Mouse (Mus musculus): ENCODE results near the gene Slc35d2. TPM values are rescaled to one million over a fixed set of nuclear protein-coding genes. Genes with fewer than 3 reads are reported as not detected.
A peak's percentile ranks its signal among the peaks of the same experiment; 100 is the strongest.

Gene Slc35d2
- polyA plus RNA-seq, 1 experiment from 2014 or later, result 1.4 TPM

DNA sequence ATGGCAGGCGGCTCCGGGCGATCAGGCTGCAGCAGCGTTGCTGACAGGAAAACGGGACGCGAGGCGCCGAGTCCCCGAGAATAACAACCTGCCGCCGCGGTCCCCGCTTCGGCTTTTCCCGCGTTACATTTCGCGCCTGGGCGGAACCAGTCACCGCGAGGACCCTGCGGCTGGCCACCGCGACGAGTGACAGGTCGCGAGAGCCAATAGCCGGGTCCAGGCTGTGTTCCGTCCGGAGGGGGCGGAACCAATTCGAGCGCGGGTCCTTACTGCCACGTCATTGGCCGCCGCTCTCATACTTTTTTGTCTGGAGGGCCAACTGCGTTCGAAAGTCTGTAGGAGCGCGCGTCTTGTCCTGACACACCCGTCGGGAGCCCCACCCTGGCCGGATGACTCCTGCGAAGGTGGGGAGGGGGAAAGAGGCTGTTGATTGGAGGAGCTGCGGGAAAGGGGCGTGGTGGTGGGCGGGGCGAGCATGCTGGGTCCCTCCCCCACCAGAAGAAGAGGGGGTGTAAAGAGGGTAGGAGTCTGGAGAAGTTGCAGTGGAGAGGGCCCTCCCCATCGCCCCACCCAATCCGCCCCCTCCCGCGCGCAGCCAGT is 24.0 kb upstream of the Slc35d2 start, which contains the start of gene Zfp367:
Gene Zfp367 (minus strand): TSS at position 120 of the 600 bp plus-strand sequence.
- Histone ChIP-seq H3K36me3 (no peaks in the 10 kb centered on the region), H3K27me3 (peaks cover 8% of the 10 kb centered on the region; the same call in 1 of the 2 replicates), H3K4me3 (replicated peaks) (peak within 1 kb of the TSS; percentile 89), H3K9ac (replicated peaks) (peak within 1 kb of the TSS; percentile 78), H3K4me1 (replicated peaks) (peaks cover 18% of the 10 kb centered on the region), H3K27ac (peak within 1 kb of the TSS; percentile 67), H3K4me2 (replicated peaks) (peak within 1 kb of the TSS; percentile 94), H3K9me3 (no peaks in the 10 kb centered on the region)
- peak; percentile 98 for ATAC-seq
- WGBS, result under 1% methylated on average over 53 of the region's 56 CpGs

DNA sequence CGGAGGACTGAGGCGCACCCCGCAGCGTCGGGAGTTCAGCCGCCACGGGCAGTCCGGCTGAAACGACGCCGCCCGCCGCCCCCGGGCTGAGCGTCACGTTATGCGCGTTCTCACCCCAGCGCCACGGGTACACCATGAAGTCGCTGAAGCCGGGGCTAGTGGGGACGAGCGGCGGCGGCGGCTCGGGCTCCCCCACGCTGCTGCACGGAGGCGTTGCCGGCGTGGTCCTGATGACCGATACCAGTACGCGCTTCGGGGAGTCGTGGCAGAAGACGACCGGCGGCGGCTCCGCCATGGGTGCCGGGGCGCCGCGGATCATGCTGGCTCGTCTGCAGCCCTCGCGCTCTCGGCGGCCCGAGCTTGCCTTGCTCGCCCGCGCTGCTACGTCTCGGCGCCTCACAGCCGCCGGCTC is 23.5 kb upstream of the Slc35d2 start:
- peaks cover 18% of the 10 kb centered on the region for H3K4me1 ChIP-seq (replicated peaks)
- under 1% methylated on average over 58 of the region's 61 CpGs for WGBS
- no peaks in the 10 kb centered on the region for H3K36me3 ChIP-seq
- H3K4me3 ChIP-seq (replicated peaks), result peak overlapping the region; percentile 89
- no peaks in the 10 kb centered on the region for H3K9me3 ChIP-seq
- H3K27me3 ChIP-seq, result peaks cover 8% of the 10 kb centered on the region; the same call in 1 of the 2 replicates
- H3K9ac ChIP-seq (replicated peaks), result peak overlapping the region; percentile 78
- peak overlapping the region; percentile 67 for H3K27ac ChIP-seq
- H3K4me2 ChIP-seq (replicated peaks), result peak overlapping the region; percentile 94
- peak; percentile 68 for ATAC-seq

DNA sequence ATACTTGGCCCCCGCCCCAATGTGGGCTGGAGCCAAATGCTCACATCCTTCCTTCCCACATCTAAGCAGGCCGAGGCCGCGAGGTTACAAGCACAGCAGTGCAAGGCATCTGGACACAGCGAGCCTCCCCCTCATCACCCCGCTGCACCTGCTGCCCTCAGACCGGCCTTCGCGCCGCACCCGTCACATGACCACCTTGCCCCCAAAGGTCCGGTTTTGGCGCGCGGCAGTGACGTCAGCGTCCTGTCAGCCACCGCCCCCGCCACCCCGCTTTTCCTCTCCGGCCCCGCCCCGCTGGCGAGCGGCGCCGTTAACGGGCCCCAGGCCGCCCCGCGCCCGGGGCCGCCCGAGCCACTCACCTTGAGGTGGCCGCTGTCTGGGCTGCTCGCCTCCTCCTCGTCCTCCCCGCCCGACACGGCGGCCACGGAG is 23.1 kb upstream of the Slc35d2 start:
- Histone ChIP-seq H3K36me3 (no peaks in the 10 kb centered on the region), H3K4me3 (replicated peaks) (peak overlapping the region; percentile 89), H3K4me1 (replicated peaks) (peaks cover 18% of the 10 kb centered on the region), H3K4me2 (replicated peaks) (peak overlapping the region; percentile 94), H3K27me3 (peaks cover 8% of the 10 kb centered on the region; the same call in 1 of the 2 replicates), H3K27ac (peak overlapping the region; percentile 67), H3K9me3 (no peaks in the 10 kb centered on the region), H3K9ac (replicated peaks) (peak overlapping the region; percentile 78)
- peak; percentile 59 for ATAC-seq
- WGBS, result under 1% methylated on average over 40 of the region's 42 CpGs

DNA sequence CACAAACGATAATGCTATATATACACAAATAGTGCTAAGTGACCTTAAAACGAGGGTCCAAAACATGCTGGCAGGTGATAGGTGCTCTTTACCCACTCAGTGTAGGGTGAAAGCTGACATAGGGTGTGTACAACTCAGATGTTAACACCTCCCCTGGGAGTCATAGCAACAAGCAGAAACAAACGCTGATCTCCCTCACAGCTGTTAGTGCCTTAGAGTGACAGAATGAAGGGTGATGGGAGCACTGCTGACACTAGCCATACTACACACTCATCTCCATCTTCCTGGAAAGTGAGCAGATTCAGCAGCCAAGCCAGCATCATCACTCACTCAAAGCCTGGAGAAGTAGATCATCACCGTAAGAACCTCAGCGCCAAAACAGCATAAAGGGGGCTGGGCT is 21.0 kb upstream of the Slc35d2 start:
- WGBS, result 73% methylated on average over 5 of the region's 5 CpGs
- 0 out of 2 replicates have a peak overlapping the region, but pooled peaks have one; percentile 0 for H3K4me2 ChIP-seq (replicated peaks)

DNA sequence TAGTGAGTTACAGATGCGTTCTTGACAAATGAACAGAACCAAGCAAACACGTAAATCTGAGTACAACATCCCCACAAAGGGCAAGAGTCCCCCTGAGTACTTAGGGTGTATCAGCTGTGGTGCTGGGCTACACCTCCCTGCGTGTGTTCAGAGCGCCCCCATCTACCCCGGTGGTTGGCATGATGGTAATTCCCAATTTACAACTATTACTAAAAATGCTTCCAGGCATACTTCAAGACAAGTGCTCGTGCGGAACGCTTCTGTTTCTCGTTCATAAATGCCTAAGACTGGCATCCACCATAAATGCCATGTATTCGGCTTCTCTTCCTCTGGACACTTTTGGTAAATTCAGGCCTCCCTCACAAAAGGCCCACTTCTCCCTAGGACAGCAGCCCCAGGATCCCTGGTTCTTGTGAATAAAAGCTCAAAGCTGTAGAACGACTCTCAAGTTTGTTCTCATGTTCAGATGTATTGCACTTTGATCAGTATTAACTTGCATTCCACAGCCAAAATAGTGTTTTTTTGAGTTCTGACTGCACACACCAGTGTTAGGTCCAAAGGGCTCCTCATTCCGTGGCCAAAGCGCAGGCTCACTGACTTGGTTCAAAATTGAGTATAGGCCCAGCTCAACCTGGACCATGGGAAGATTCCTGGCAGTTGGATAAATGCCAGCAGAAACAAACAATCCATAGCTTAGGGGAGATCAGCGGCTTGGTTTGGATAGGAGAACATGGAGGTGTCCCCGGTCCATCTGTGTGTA is 628 bp upstream of the Slc35d2 start:
- H3K4me3 ChIP-seq (replicated peaks), result peak overlapping the region; percentile 46
- no peak overlapping the region for H3K27ac ChIP-seq
- peak overlapping the region; percentile 75 for H3K4me2 ChIP-seq (replicated peaks)
- H3K4me1 ChIP-seq (replicated peaks), result peaks cover 5% of the 10 kb centered on the region; the same call in 1 of the 2 replicates
- H3K36me3 ChIP-seq, result peaks cover 4% of the 10 kb centered on the region; the same call in 1 of the 2 replicates
- 48% methylated on average over 15 of the region's 15 CpGs for WGBS
- H3K9me3 ChIP-seq, result no peaks in the 10 kb centered on the region
- no peak overlapping the region for H3K9ac ChIP-seq (replicated peaks)
- no peaks in the 10 kb centered on the region for H3K27me3 ChIP-seq
- ATAC-seq, result peak; percentile 55; the same call in 1 of the 2 replicates

More for the DNA sequence above, 21.0 kb upstream of the Slc35d2 start:
- Histone ChIP-seq H3K27ac (no peak overlapping the region), H3K4me1 (replicated peaks) (peaks cover 18% of the 10 kb centered on the region), H3K9me3 (no peaks in the 10 kb centered on the region), H3K9ac (replicated peaks) (no peak overlapping the region), H3K27me3 (0 out of 2 replicates have a peak, but pooled peaks cover 1% of the 10 kb centered on the region), H3K4me3 (replicated peaks) (no peak overlapping the region), H3K36me3 (no peaks in the 10 kb centered on the region)
- no peak for ATAC-seq

DNA sequence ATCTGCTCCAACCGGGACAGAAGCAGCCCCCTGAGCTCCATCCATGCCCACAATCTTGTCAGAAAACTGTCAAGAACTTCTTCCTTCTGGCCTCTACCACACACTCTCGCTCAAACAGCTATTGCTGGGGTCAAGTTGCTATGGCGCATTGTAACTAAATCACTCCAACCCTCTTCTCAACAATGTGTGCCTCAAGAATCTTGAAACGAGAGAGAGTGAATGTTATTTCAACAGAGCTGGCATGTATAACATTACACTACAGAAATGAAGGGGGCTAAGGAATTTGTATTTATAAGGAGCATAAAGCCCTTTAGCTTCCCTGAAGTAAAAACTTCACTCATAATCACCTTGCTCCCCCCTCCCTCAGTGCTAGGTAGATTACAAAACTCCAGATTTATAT is 2.9 kb downstream of the Slc35d2 start:
- ATAC-seq, result no peak
- H3K4me3 ChIP-seq (replicated peaks), result no peak overlapping the region
- H3K4me1 ChIP-seq (replicated peaks), result peaks cover 5% of the 10 kb centered on the region; the same call in 1 of the 2 replicates
- no peaks in the 10 kb centered on the region for H3K36me3 ChIP-seq
- H3K9ac ChIP-seq (replicated peaks), result no peak overlapping the region
- no peak overlapping the region for H3K27ac ChIP-seq
- 0 out of 2 replicates have a peak, but pooled peaks cover 3% of the 10 kb centered on the region for H3K9me3 ChIP-seq
- H3K27me3 ChIP-seq, result no peaks in the 10 kb centered on the region
- no peak overlapping the region for H3K4me2 ChIP-seq (replicated peaks)
- 65% methylated on average over 4 of the region's 4 CpGs for WGBS

DNA sequence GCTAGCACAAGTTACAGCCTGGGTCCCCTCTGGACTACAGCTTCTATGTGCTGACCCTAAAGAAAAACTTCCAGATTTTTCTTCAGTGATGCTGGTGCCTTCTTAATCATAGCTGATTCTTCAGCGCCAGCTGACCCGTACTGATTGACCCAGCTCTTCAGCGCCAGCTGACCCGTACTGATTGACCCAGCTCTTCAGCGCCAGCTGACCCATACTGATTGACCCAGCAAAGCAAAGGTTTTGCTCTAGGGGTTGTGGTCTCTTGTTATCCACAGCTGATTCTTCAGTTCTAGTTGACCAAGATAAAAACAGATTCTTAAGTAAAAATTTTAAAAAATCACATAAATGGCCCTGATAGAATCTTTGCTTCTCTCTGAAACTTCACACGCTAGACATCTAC is 4.3 kb downstream of the Slc35d2 start:
- ATAC-seq, result no peak
- WGBS, result 88% methylated on average over 6 of the region's 6 CpGs
- Histone ChIP-seq H3K4me2 (replicated peaks) (no peak overlapping the region), H3K4me3 (replicated peaks) (no peak overlapping the region), H3K27me3 (no peaks in the 10 kb centered on the region), H3K9ac (replicated peaks) (no peak overlapping the region), H3K9me3 (0 out of 2 replicates have a peak, but pooled peaks cover 3% of the 10 kb centered on the region), H3K27ac (no peak overlapping the region), H3K36me3 (no peaks in the 10 kb centered on the region), H3K4me1 (replicated peaks) (peaks cover 5% of the 10 kb centered on the region; the same call in 1 of the 2 replicates)

DNA sequence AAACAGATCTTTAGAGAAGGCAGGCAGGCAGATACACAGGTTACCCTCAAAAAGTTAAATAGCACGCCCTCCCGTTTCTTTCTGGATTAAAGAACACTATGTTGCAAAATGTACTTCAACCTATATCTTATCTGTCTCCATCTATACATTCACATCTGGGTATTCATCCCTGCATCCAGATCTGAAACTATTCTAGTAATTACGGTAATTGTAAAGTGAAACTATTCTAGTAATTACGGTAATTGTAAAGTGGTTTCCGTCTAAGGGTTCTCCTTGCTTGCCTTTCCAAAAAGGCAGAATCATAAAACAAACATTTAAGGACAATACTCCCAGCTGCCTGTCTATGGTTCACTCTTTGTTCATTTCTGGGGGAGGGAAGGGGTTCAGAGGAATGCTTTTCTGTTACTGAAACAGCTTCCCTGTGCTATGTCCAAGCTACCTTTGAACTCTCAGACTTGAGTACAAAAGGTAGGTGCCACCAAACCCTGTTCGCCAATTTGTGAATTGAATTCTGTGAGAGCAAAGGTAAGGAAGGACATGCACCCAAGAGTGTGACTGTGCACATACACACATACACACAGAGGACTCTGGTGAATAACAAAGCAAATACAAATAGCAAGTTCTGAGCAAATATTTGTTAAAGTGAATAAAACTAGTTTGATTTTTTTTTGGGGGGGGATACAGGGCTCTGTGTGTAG is 5.5 kb downstream of the Slc35d2 start:
- H3K9me3 ChIP-seq, result 0 out of 2 replicates have a peak, but pooled peaks cover 3% of the 10 kb centered on the region
- no peak for ATAC-seq
- no peaks in the 10 kb centered on the region for H3K27me3 ChIP-seq
- WGBS, result 34% methylated on average over 6 of the region's 6 CpGs
- H3K27ac ChIP-seq, result no peak overlapping the region
- H3K4me2 ChIP-seq (replicated peaks), result no peak overlapping the region
- H3K9ac ChIP-seq (replicated peaks), result no peak overlapping the region
- no peaks in the 10 kb centered on the region for H3K36me3 ChIP-seq
- no peaks in the 10 kb centered on the region for H3K4me1 ChIP-seq (replicated peaks)
- H3K4me3 ChIP-seq (replicated peaks), result no peak overlapping the region

DNA sequence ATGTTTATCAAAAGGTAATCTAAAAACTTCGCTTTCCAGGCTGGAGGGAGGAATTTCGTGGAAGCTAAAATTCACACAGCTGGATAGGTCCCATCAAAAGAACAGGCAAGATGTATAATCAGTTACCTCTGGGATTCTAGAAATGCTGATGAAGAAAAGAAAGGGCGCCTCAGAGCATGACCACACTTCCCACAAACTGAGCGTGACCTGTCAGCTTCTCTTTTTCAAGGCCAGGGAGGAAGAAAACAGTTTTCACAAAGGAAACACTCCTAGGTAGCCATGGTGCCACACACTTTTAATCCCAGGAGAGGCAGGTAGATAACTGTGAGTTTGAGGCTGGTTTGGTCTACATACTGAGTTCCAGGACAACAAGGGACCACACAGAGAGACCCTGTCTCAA is 8.4 kb downstream of the Slc35d2 start:
- Histone ChIP-seq H3K27ac (no peak overlapping the region), H3K4me3 (replicated peaks) (no peak overlapping the region), H3K9ac (replicated peaks) (no peak overlapping the region), H3K27me3 (no peaks in the 10 kb centered on the region), H3K4me1 (replicated peaks) (no peaks in the 10 kb centered on the region), H3K36me3 (no peaks in the 10 kb centered on the region), H3K4me2 (replicated peaks) (no peak overlapping the region), H3K9me3 (0 out of 2 replicates have a peak, but pooled peaks cover 3% of the 10 kb centered on the region)
- WGBS, result 58% methylated on average over 4 of the region's 4 CpGs
- no peak for ATAC-seq

DNA sequence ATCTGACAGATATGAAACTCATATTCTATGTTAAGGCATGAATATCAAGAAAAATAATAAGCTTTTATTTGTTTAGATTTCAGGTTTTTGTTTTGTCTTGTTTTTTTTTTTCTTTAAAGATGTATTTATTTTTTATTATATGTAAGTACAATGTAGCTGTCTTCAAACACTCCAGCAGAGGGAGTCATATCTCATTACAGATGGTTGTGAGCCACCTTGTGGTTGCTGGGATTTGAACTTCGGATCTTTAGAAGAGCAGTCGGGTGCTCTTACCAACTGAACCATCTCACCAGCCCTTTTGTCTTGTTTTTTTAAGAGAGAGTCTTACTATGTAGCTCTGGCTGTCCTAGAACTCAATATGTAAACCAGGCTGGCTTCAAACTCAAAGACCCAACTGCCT is 11.7 kb downstream of the Slc35d2 start:
- Histone ChIP-seq H3K36me3 (no peaks in the 10 kb centered on the region), H3K4me2 (replicated peaks) (no peak overlapping the region), H3K9me3 (no peaks in the 10 kb centered on the region), H3K27me3 (no peaks in the 10 kb centered on the region), H3K9ac (replicated peaks) (no peak overlapping the region), H3K27ac (no peak overlapping the region), H3K4me3 (replicated peaks) (no peak overlapping the region), H3K4me1 (replicated peaks) (no peaks in the 10 kb centered on the region)
- WGBS, result 60% methylated on average over 2 of the region's 2 CpGs
- no peak for ATAC-seq

DNA sequence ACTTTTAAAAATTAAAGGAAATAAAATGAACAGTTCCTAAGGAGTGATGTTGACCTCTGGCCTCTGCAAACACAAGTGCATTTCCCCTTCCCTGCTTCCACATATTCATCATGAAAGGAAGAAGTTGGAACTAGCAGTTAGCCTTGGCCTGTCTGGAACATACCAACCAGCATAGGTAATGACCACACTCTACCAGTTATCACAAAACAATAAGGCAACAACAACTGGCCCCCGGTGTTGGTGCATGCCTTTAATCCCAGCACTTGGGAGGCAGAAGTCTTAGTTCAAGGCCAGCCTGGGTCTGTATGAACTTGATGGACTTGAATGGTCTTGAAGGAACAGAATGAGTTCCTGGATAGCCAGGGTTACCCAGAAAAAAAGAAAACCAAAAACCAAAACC is 18.7 kb downstream of the Slc35d2 start:
- Histone ChIP-seq H3K27ac (no peak overlapping the region), H3K4me3 (replicated peaks) (no peak overlapping the region), H3K36me3 (no peaks in the 10 kb centered on the region), H3K9ac (replicated peaks) (no peak overlapping the region), H3K9me3 (no peaks in the 10 kb centered on the region), H3K4me2 (replicated peaks) (no peak overlapping the region), H3K27me3 (0 out of 2 replicates have a peak, but pooled peaks cover 5% of the 10 kb centered on the region), H3K4me1 (replicated peaks) (peaks cover 16% of the 10 kb centered on the region)
- 98% methylated on average over 1 of the region's 1 CpGs for WGBS
- ATAC-seq, result no peak

All from midbrain, embryonic 13.5 days (tissue).